Mouse (Mus musculus) heart, embryonic 10.5 days (tissue): ENCODE measurements around the gene Tarbp1. TPM values are rescaled to one million over a fixed set of nuclear protein-coding genes. Genes with fewer than 3 reads are reported as not detected.

Experiments
- DNase-seq: peaks from one replicate; pipeline ENCODE4 v3.0.0-alpha.2; 2017; ENCODE audit warnings: low spot score
- H3K27ac ChIP-seq: fragments of 300-500 bp; sonication (generic); 2 replicates; pipeline ENCODE4 v1.5.1; 2016; ENCODE audit warnings: mild to moderate bottlenecking
- H3K27me3 ChIP-seq: fragments of 300-500 bp; sonication (generic); 2 replicates; pipeline ENCODE4 v1.6.1; 2016; ENCODE audit warnings: mild to moderate bottlenecking; ENCODE audit not compliant: poor library complexity, insufficient read depth, severe bottlenecking
- H3K36me3 ChIP-seq: fragments of 300-500 bp; sonication (generic); 2 replicates; pipeline ENCODE4 v1.6.1; 2016; ENCODE audit warnings: mild to moderate bottlenecking, moderate library complexity
- H3K4me1 ChIP-seq: fragments of 300-500 bp; sonication (generic); 2 replicates; pipeline ENCODE4 v1.6.1; 2016; ENCODE audit warnings: mild to moderate bottlenecking
- H3K4me3 ChIP-seq: fragments of 300-500 bp; sonication (generic); 2 replicates; pipeline ENCODE4 v1.5.1; 2016; ENCODE audit warnings: mild to moderate bottlenecking, moderate library complexity
- H3K9me3 ChIP-seq: fragments of 300-500 bp; sonication (generic); 2 replicates; pipeline ENCODE4 v1.6.1; 2016; ENCODE audit warnings: mild to moderate bottlenecking, moderate library complexity
- WGBS: fragments of 180-500 bp; shearing (Covaris S2); methylation state at CpG from one replicate; pipeline ENCODE4 v1.1.7; 2016; 5-methylcytosine and 5-hydroxymethylcytosine counted together
- polyA plus RNA-seq: library from polyadenylated mRNA; unstranded; fragments of >200 nt; fragmentation: Nextera tagmentation; extraction: Ambion mirVana; gene quantifications from 2 replicates; pipeline ENCODE4 v1.2.1, GENCODE M21; 2016

Tarbp1 gene
- polyA plus RNA-seq, 1 experiment from 2014 or later: 2.7 TPM

- Histone ChIP-seq H3K9me3 (no peaks in the 10 kb centered on the region; the same call in 1 of the 2 replicates), H3K36me3 (no peaks in the 10 kb centered on the region), H3K27ac (no peak overlapping the region), H3K27me3 (no peaks in the 10 kb centered on the region), H3K4me1 (peaks cover 7% of the 10 kb centered on the region; the same call in 1 of the 2 replicates), H3K4me3 (no peak overlapping the region)
- no peak for DNase-seq
- WGBS: 80% methylated on average over 16 of the region's 16 CpGs
Measured at GRCm38 (mm10) chr8:126504492-126505182, 29.8 kb upstream of the Tarbp1 start.

DNA sequence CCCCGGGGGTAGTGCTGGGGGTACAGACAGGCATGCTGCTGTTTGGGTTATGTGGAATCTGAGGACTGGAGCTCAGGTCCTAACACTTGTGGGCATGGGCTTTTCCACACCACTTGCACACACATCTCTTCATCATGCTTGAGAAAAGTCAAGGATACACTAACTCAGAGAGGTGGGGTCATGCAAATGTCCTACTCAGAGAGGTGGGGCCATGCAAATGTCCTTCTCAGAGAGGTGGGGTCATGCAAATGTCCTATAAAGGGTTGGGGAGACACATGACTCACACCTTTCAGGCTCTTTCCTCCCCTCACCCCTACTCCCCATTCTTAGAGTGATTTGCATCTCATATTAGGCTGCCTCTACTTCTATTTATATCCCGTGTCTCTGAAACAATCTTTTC lies 27.9 kb upstream of the Tarbp1 start:
- H3K27ac ChIP-seq: no peak overlapping the region
- no peak for DNase-seq
- 44% methylated on average over 2 of the region's 2 CpGs for WGBS
- H3K36me3 ChIP-seq: no peaks in the 10 kb centered on the region
- H3K27me3 ChIP-seq: no peaks in the 10 kb centered on the region
- H3K4me1 ChIP-seq: peaks cover 17% of the 10 kb centered on the region
- no peak overlapping the region for H3K4me3 ChIP-seq
- no peaks in the 10 kb centered on the region; the same call in 1 of the 2 replicates for H3K9me3 ChIP-seq

DNA sequence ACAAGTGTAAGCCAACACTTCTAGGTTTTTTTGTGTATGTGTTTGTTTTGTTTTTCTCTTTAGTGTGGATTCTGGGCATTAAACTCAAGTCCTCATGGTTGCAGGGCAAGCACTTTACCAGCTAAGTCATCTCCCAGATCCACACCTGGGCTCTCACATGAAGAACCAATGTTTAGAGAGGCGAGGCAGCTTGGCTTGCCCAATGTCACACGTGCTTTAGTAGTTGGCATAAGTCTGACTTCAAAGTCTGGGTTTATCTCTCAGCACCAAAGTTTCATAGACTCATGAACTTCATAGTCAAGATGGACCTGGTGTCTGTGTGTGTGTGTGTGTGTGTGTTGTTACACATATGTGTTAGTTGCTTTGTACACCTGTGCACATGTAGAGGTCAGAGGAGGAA lies 24.5 kb upstream of the Tarbp1 start:
- DNase-seq: no peak
- Histone ChIP-seq H3K27me3 (no peaks in the 10 kb centered on the region), H3K36me3 (no peaks in the 10 kb centered on the region), H3K4me3 (no peak overlapping the region), H3K27ac (no peak overlapping the region), H3K4me1 (peaks cover 28% of the 10 kb centered on the region), H3K9me3 (no peaks in the 10 kb centered on the region)
- 87% methylated on average over 2 of the region's 2 CpGs for WGBS

GRCm38 (mm10) chr8:126498465-126498864 lies 23.6 kb upstream of the Tarbp1 start:
- DNase-seq: no peak

DNA sequence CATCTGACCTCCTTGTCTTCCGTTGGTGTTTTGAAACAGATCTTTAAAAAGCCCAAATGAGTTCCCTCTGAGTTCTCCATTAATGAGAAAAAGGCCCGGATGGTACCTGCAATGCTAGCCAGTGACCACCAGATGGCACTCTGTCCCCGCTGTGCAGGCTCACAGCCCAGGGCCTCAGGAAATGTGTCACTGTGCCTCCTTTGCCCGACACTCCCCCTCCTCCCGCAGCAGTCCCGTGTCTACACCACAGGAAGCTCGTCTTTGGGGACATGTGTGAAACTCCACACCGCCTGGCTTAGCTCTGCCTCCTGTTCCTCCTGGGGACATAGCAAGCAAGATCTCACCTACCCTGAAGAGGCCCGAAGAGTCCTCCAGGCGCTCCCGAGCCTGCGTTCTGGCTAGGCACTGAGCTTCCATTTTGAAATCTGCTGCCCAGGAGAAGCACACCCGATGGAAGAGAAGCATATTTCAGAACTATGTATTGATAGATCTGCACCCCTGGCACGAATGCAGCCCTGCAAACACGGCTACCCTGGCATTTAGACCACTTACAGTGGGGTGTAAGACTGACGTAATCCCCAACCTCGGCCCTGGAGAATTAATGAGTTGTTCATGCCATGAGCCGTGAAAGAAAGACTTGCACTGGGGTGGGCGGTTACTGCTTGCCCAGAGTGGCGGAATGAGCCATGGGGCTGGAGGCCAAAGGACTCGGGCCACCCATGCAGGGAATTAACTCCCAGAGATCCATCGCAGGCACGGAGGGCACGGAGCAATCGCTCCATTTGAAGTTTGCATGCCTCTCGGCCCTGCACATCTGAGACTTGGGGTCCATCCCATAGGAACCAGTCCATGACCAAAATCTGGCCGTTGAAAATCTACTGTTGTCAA lies 22.9 kb upstream of the Tarbp1 start:
- Histone ChIP-seq H3K4me3 (peak overlapping the region; percentile 54), H3K27ac (peak overlapping the region; percentile 90), H3K36me3 (no peaks in the 10 kb centered on the region), H3K4me1 (peaks cover 25% of the 10 kb centered on the region), H3K27me3 (no peaks in the 10 kb centered on the region), H3K9me3 (no peaks in the 10 kb centered on the region)
- peak; percentile 93 for DNase-seq
- WGBS: 35% methylated on average over 27 of the region's 27 CpGs

More at GRCm38 (mm10) chr8:126498465-126498864, 23.6 kb upstream of the Tarbp1 start:
- Histone ChIP-seq H3K27ac (peak overlapping the region; percentile 90; the same call in 1 of the 2 replicates), H3K27me3 (no peaks in the 10 kb centered on the region), H3K4me3 (no peak overlapping the region), H3K9me3 (no peaks in the 10 kb centered on the region), H3K4me1 (peaks cover 28% of the 10 kb centered on the region), H3K36me3 (no peaks in the 10 kb centered on the region)
- 77% methylated on average over 6 of the region's 6 CpGs for WGBS

DNA sequence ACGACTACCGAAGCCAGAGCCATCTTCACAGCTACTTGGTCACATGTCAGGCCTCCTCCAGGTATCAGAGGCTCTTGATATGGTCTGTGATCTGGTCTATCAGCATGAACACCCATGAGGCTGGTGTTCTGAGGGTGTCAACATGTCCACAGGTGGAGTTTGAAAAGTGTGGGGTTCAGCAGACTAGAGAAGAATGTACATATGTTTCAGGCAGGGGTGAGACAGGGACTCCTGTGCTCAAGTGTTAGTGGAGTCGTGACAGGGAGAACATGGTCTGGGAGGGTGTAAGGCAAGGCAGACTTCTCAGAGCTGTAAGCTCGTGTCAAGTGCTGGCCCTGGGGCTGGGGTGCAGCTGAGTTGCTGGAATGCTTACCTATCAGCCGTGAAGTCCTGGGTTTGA lies 22.1 kb upstream of the Tarbp1 start:
- Histone ChIP-seq H3K27me3 (no peaks in the 10 kb centered on the region), H3K36me3 (no peaks in the 10 kb centered on the region), H3K9me3 (no peaks in the 10 kb centered on the region), H3K27ac (peak overlapping the region; percentile 90), H3K4me3 (no peak overlapping the region), H3K4me1 (peaks cover 20% of the 10 kb centered on the region)
- WGBS: 48% methylated on average over 5 of the region's 5 CpGs
- no peak for DNase-seq

DNA sequence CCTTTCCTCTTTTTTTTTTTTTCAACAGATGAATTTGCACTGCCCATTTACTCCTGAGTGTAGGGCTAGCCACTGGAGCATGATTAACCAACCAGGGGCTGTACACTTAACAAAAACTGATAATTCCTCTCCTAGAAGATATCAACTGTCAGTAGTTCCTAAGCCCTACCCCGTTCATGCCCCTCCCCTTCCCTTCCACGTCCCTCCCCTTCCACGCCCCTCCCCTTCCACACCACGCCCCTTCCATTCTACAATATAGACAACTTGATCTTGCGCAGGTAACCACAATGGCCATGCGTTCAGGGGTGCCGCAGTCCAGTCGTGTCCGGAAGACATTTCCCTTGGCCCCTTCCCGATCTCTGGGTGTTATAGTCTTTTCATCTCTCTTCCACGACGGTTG lies 20.6 kb upstream of the Tarbp1 start:
- H3K27me3 ChIP-seq: no peaks in the 10 kb centered on the region
- no peaks in the 10 kb centered on the region for H3K36me3 ChIP-seq
- no peak for DNase-seq
- whole genome bisulfite sequencing: 78% methylated on average over 12 of the region's 12 CpGs
- H3K27ac ChIP-seq: no peak overlapping the region
- no peaks in the 10 kb centered on the region for H3K9me3 ChIP-seq
- no peak overlapping the region for H3K4me3 ChIP-seq
- peaks cover 20% of the 10 kb centered on the region for H3K4me1 ChIP-seq

GRCm38 (mm10) chr8:126494160-126495110 lies 19.6 kb upstream of the Tarbp1 start:
- Histone ChIP-seq H3K27me3 (no peaks in the 10 kb centered on the region), H3K9me3 (no peaks in the 10 kb centered on the region), H3K4me3 (no peak overlapping the region), H3K4me1 (peaks cover 20% of the 10 kb centered on the region), H3K36me3 (no peaks in the 10 kb centered on the region), H3K27ac (no peak overlapping the region)
- no peak for DNase-seq
- 80% methylated on average over 15 of the region's 15 CpGs for WGBS

DNA sequence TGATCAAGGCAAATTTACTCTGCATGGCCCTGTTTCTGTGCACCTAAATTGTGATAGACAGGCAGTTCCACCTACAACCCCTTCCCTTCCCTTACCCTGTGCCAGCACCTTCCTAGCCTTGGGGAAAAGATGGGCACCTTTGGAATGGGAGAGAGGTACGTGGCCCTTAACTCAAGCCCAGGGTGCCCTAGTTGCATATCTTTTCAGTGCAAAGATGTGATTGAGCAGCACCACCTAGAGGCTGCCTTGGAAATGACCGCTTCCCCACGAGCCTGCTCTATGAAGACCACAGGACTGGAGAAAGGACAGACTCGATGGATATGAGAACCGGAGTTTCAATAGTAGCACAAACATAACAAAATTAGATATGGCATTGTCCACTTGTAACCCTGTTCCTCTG lies 8.1 kb upstream of the Tarbp1 start:
- H3K9me3 ChIP-seq: no peaks in the 10 kb centered on the region
- no peak for DNase-seq
- H3K4me1 ChIP-seq: 0 out of 2 replicates have a peak, but pooled peaks cover 6% of the 10 kb centered on the region
- H3K27ac ChIP-seq: no peak overlapping the region
- no peaks in the 10 kb centered on the region for H3K36me3 ChIP-seq
- H3K27me3 ChIP-seq: peaks cover 8% of the 10 kb centered on the region; the same call in 1 of the 2 replicates
- 14% methylated on average over 5 of the region's 5 CpGs for whole genome bisulfite sequencing
- no peak overlapping the region for H3K4me3 ChIP-seq

DNA sequence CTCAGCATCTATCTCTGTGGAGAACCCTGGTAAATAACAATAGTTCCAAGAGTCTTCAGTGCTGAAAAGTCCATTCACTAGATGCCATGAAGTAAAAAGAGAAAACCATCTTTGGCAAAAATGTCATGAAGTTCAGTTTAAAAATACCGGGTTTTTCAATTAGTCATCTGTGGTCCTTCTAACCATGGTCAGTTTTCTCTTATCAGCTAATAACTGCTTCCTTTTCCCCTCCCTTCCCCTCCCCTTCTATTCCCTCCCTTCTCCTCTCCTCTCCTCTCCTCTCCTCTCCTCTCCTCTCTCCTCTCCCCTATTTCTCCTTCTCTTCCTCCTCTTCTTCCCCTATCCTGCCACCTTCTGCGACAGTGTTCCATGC lies 7.5 kb upstream of the Tarbp1 start:
- Histone ChIP-seq H3K27me3 (peaks cover 8% of the 10 kb centered on the region; the same call in 1 of the 2 replicates), H3K4me1 (0 out of 2 replicates have a peak, but pooled peaks cover 6% of the 10 kb centered on the region), H3K36me3 (no peaks in the 10 kb centered on the region), H3K4me3 (no peak overlapping the region), H3K9me3 (no peaks in the 10 kb centered on the region), H3K27ac (no peak overlapping the region)
- DNase-seq: no peak
- WGBS: 58% methylated on average over 2 of the region's 2 CpGs

- Histone ChIP-seq H3K36me3 (no peaks in the 10 kb centered on the region), H3K27me3 (peaks cover 12% of the 10 kb centered on the region; the same call in 1 of the 2 replicates), H3K27ac (no peak overlapping the region), H3K4me3 (no peak overlapping the region), H3K9me3 (no peaks in the 10 kb centered on the region), H3K4me1 (0 out of 2 replicates have a peak, but pooled peaks cover 6% of the 10 kb centered on the region)
- WGBS: 39% methylated on average over 8 of the region's 8 CpGs
- DNase-seq: no peak
Measured at GRCm38 (mm10) chr8:126481494-126482347, 6.9 kb upstream of the Tarbp1 start.
